Mouse (Mus musculus): ENCODE data around the gene Lmntd1.

Gene Lmntd1

GRCm38 (mm10) chr6:145433897-145434296 is 180.2 kb downstream of the Lmntd1 start:
- DNase-seq (ENCODE audit: low spot score): no peak

GRCm38 (mm10) chr6:145432711-145433708 is 181.1 kb downstream of the Lmntd1 start:
- DNase-seq (ENCODE audit: low spot score): no peak

GRCm38 (mm10) chr6:145431747-145432146 is 182.4 kb downstream of the Lmntd1 start:
- DNase-seq (ENCODE audit: low spot score): no peak

- DNase-seq (ENCODE audit: low spot score): no peak
Measured at GRCm38 (mm10) chr6:145427411-145427810, 186.7 kb downstream of the Lmntd1 start.

- no peak for DNase-seq (ENCODE audit: low spot score)
Measured at GRCm38 (mm10) chr6:145426501-145426900, 187.6 kb downstream of the Lmntd1 start.

- no peak for DNase-seq (ENCODE audit: low spot score)
Measured at GRCm38 (mm10) chr6:145424156-145424555, 190.0 kb downstream of the Lmntd1 start.

- no peak for DNase-seq (ENCODE audit: low spot score)
Measured at GRCm38 (mm10) chr6:145423484-145423883, 190.6 kb downstream of the Lmntd1 start.

GRCm38 (mm10) chr6:145421666-145422065 is 192.5 kb downstream of the Lmntd1 start:
- DNase-seq (ENCODE audit: low spot score): no peak

GRCm38 (mm10) chr6:145420407-145420806 is 193.7 kb downstream of the Lmntd1 start:
- DNase-seq (ENCODE audit: low spot score): no peak

- DNase-seq (ENCODE audit: low spot score): no peak
Measured at GRCm38 (mm10) chr6:145418856-145419255, 195.3 kb downstream of the Lmntd1 start.

- DNase-seq (ENCODE audit: low spot score): peak; percentile 38
Measured at GRCm38 (mm10) chr6:145417720-145418440, 196.2 kb downstream of the Lmntd1 start.

- peak; percentile 70 for DNase-seq (ENCODE audit: low spot score)
Measured at GRCm38 (mm10) chr6:145417014-145417719, 197.0 kb downstream of the Lmntd1 start.

GRCm38 (mm10) chr6:145404369-145405051 is 209.6 kb downstream of the Lmntd1 start:
- DNase-seq (ENCODE audit: low spot score): peak; percentile 45

GRCm38 (mm10) chr6:145401140-145401539 is 213.0 kb downstream of the Lmntd1 start:
- DNase-seq (ENCODE audit: low spot score): peak; percentile 63

- no peak for DNase-seq (ENCODE audit: low spot score)
Measured at GRCm38 (mm10) chr6:145397881-145398280, 216.2 kb downstream of the Lmntd1 start.

- DNase-seq (ENCODE audit: low spot score): peak; percentile 72
Measured at GRCm38 (mm10) chr6:145396534-145396933, 217.6 kb downstream of the Lmntd1 start.

- DNase-seq (ENCODE audit: low spot score): no peak
Measured at GRCm38 (mm10) chr6:145390421-145390820, 223.7 kb downstream of the Lmntd1 start.

- DNase-seq (ENCODE audit: low spot score): no peak
Measured at GRCm38 (mm10) chr6:145389904-145390303, 224.2 kb downstream of the Lmntd1 start.

- no peak for DNase-seq (ENCODE audit: low spot score)
Measured at GRCm38 (mm10) chr6:145387378-145387777, 226.7 kb downstream of the Lmntd1 start.

- DNase-seq (ENCODE audit: low spot score): no peak
Measured at GRCm38 (mm10) chr6:145382586-145383380, 231.3 kb downstream of the Lmntd1 start.

- no peak for DNase-seq (ENCODE audit: low spot score)
Measured at GRCm38 (mm10) chr6:145380961-145381360, 233.2 kb downstream of the Lmntd1 start.

Measured in adipocyte (in vitro differentiated cells).